Mouse (Mus musculus): ENCODE results near the gene Mtus2. TPM values are rescaled to one million over a fixed set of nuclear protein-coding genes. Genes with fewer than 3 reads are reported as not detected.

Gene Mtus2
- total RNA-seq, 4 experiments from 2014 or later: 0.07 to 0.31 TPM; not detected in 2

GRCm38 (mm10) chr5:148041661-148042060, 84.5 kb downstream of the Mtus2 start:
- DNase-seq (ENCODE audit: low spot score in 2 of 2): no peak

DNA sequence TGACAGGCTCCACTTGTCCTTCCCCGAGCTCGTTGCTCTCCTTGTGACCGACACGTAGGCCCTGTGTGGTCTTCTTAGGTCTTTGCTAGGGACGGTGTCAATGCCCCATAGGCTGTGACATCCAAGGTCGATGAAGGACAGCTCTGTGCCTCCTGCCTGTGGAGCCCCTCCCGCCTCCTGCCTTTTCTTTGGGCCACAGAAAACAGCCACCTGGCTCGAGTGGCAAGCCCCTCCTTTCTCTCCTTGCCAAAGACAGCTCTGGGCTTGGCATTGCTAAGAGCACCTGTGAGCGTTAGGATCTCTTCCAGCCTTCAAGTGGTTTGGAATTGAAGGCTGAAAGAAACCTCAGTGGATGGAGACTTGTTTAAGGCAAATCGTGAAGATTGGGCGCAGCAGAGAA, 91.1 kb downstream of the Mtus2 start:
- no peak for DNase-seq (ENCODE audit: low spot score in 2 of 2)

DNA sequence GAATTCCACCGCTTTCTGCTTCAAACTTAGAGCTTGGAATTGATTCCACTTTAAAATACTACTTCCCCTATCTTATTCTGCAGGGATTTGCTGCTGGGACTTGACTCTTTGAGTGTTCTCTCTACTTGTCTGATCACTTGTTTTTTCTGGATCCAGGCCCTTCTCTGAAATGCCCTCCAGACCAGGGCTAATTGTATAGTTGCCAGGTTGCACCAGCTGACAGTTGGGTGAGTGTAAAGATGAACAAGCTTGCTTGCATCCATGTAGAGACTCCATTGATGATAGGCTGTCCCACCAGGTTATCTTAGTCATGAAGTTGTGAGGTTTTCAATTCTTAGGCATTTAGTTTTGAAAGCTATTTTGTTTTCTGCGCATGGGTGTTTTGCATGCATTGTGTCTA, 92.2 kb downstream of the Mtus2 start:
- DNase-seq (ENCODE audit: low spot score in 2 of 2): no peak

DNA sequence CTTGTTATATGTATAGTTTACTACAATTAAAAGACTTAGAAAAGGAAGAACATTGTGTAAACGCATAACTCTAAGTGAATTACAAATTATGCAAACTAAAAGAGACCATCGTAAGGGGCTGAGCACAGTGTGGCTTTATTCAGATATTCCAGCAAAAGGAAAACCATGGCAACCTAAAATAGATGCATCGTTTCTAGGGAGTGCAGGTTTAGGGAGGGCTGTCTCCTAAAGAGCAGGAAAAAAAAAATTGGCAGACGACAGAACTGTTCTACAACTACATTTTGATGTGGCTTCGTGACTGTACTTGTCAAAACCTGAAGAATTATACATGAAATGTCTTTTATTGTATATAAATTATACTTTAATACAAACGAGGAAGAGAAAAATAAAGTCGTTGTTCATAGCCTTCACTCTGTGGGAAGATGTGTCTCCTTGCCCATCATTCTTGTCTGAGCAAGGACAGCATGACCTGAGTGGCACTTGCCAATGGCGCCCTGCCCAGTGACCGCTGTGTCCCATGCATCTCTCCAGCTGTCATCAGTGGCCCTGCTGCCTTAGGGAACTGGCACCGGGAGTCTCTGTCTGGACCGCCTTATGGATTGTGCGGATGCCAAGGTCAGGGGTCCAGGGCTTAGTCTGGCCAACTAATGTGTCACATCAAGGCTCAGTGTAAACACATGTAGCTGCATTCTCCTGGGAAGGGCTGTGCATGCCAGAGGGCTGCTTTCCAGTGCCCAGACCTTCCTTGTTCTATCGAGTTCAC, 95.9 kb downstream of the Mtus2 start:
- no peak for DNase-seq (ENCODE audit: low spot score in 2 of 2)

GRCm38 (mm10) chr5:148053609-148053990, 96.5 kb downstream of the Mtus2 start:
- DNase-seq (ENCODE audit: low spot score in 2 of 2): no peak

DNA sequence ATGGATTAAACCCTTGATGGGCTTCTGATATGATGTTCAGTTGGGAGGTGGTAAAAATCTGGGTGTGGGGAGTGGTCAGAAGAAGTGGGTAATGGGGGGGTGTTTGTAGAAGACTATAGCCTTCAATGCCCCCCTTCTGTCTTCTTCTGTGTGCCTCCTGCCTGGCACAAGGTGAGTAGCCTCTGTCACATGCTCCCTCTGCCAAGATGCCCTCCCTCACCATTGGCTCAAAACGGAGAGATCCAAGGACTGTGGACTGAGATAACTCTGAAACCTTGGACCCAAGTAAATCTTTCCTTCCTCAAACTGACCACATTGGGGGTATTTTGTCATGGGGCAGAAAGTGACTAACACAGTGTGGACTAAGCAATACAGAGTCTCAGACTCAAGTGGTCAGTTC, 99.7 kb downstream of the Mtus2 start:
- DNase-seq (ENCODE audit: low spot score in 2 of 2): no peak

- DNase-seq (ENCODE audit: low spot score in 2 of 2): no peak
Measured at GRCm38 (mm10) chr5:148057433-148057832, 100.3 kb downstream of the Mtus2 start.

GRCm38 (mm10) chr5:148059339-148059738, 102.2 kb downstream of the Mtus2 start:
- DNase-seq (ENCODE audit: low spot score in 2 of 2): no peak

- DNase-seq (ENCODE audit: low spot score in 2 of 2): no peak
Measured at GRCm38 (mm10) chr5:148061869-148062268, 104.7 kb downstream of the Mtus2 start.

GRCm38 (mm10) chr5:148063745-148064144, 106.6 kb downstream of the Mtus2 start:
- DNase-seq (ENCODE audit: low spot score in 2 of 2): no peak

GRCm38 (mm10) chr5:148065251-148065650, 108.1 kb downstream of the Mtus2 start:
- DNase-seq (ENCODE audit: low spot score in 2 of 2): no peak

- no peak for DNase-seq (ENCODE audit: low spot score in 2 of 2)
Measured at GRCm38 (mm10) chr5:148069909-148070308, 112.8 kb downstream of the Mtus2 start.

DNA sequence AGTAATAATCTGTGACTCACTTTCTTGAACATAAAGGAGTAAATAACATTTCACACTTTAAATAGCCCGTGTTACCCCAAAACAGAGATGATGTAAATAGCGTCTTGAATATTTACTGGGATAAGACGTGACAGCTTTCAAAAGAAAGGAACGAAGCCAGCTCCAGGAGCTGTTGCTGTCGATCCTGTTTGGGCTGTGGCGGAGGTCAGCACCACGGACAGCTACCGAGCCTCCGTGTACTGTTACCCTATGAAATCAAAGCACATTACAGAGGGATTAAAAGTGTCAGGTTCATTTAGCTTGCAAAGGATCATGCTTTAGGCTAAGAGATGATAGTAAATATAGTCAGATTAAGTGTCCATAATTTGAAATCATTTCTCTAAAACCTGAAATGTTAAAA, 114.7 kb downstream of the Mtus2 start:
- DNase-seq (ENCODE audit: low spot score in 2 of 2): no peak

- DNase-seq (ENCODE audit: low spot score in 2 of 2): no peak
Measured at GRCm38 (mm10) chr5:148073461-148073860, 116.3 kb downstream of the Mtus2 start.

- no peak for DNase-seq (ENCODE audit: low spot score in 2 of 2)
Measured at GRCm38 (mm10) chr5:148079732-148080131, 122.6 kb downstream of the Mtus2 start.

DNA sequence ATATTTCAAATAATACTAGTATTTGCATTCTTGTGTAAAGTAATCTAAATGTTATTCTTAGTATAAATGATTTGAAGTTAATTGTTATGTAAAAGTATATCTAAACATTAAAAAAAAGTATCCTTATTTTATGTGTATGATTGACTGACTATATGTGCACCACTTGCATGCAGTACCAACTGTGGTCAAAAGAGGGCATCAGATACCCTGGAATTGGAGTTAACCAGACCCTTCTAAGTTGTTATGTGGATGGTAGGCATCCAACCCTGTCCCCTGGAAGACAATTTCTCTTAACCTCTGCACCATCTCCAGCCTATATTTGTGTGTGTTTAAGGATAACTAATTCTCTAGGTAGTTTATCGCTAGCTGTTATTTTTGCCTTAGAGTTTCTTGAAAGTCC, 126.4 kb downstream of the Mtus2 start:
- DNase-seq (ENCODE audit: low spot score in 2 of 2): no peak

DNA sequence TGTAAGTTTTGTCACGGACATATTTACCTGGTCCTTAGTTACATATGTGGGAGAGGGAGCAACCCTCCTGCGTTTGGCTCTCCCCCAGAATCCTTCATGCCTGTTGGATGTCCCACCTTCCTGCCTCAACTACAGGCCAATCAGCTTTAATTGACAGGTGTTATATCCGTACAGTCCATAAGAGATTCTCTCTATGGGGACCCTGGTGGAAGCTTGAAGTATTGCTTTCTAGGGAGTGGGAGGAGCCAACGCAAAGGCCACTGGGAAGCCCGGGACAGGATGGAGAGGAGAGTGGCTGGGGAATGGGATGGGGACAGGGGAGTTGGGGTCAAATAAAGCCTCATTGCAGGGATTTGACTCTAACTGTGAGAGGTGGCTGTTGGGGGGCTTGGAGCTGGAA, 127.6 kb downstream of the Mtus2 start:
- no peak for DNase-seq (ENCODE audit: low spot score in 2 of 2)

GRCm38 (mm10) chr5:148087796-148088195, 130.7 kb downstream of the Mtus2 start:
- no peak for DNase-seq (ENCODE audit: low spot score in 2 of 2)

DNA sequence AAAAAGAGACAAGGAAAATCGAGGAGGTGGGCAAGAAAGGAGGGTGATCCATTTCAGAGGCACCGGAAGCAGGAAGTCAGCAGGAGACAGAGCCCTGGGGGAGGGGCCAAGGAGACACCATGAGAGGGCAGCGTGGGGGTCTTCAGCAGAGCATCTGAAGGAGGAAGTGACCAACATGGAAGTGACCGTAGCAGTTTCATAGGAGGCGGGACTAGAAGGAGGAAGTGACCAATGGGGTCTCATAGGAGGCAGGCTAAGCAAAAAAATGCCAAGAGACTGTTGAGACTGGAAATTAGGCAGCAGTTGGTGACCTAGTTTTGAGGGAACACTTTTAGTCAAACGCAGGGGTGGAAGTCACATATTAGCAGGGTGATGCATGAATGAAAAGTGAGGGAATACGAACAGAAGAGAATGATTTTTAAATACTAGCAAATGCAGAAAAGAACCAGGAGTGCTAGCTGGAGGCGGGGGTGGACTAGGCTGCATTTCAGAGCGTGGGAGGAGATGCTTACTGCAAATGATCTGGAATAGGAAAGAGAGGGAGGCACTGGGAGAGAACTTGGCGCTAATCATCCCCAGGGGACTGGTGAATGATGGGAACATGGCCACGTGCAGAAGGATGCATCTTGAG, 133.2 kb downstream of the Mtus2 start:
- DNase-seq (ENCODE audit: low spot score in 2 of 2): no peak

DNA sequence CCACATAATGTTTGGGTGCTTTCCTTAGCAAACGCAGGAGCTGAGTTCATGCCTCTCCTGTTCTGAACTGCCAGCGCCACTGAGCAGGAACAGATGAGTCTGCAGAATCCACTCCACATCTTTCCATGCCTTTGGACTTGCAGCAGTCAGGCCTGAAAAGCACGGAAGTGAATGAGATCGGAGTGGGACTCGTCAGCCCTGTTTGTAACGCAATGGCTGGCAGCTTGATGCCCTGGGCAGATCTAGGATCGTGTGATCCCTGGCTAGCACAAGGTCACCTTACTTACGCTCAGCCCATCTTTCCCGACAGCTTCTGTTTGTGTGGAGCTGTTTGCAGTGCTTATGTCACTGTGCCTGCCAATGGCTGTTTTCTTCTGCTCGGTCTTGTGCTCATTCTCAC, 137.5 kb downstream of the Mtus2 start:
- DNase-seq (ENCODE audit: low spot score in 2 of 2): no peak

DNA sequence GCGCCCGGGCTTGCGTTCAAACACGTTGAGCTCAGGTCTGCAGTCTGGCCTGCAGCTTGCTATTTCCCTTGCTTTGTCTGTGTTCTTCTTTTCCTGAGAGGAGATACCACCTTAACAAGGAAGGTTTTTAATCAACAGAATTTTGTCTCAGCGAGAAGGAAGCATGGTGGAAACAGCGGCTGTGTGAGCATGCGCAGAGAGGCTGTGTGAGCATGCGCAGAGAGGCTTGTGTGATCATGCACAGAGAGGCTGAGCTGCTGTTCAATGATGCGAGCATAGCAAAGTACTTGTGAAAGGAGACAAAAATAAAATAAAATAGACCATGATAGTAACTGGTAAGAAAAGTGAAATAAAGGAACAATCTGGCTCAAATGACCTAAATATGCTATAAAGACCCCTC, 142.2 kb downstream of the Mtus2 start:
- DNase-seq (ENCODE audit: low spot score in 2 of 2): no peak

- no peak for DNase-seq (ENCODE audit: low spot score in 2 of 2)
Measured at GRCm38 (mm10) chr5:148107324-148107723, 150.2 kb downstream of the Mtus2 start.

DNA sequence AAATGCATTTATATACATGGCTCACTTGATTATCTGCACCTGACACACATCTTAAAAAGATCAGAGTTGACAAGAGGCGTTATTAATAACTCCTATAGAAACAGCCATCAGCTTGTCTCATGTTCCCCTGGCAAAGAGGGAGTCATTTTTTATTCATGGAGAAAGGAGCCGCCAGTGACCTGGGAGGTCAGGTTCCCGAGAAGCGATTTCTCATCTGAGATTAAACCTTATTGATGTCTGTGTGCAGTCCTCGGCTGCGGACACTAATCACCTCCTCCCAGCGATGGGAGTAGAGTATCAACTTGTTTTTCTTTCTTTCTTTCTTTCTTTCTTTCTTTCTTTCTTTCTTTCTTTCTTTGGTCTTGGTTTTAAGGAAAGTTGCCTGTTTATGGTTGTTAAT, 150.8 kb downstream of the Mtus2 start:
- no peak for DNase-seq (ENCODE audit: low spot score in 2 of 2)
